Mouse (Mus musculus): ENCODE data around the gene Lap3. TPM values are rescaled to one million over a fixed set of nuclear protein-coding genes. Genes with fewer than 3 reads are reported as not detected.
A peak's percentile ranks its signal among the peaks of the same experiment; 100 is the strongest.

Gene Lap3
- total RNA-seq (2012; rRNA removed) = 108 and 126 TPM in 2 replicates
- total RNA-seq (2014; rRNA removed) = 130 and 146 TPM in 2 replicates
- polyA plus RNA-seq (2012; ENCODE audit: insufficient read length, low read depth) = 167 and 211 TPM in 2 replicates

DNA sequence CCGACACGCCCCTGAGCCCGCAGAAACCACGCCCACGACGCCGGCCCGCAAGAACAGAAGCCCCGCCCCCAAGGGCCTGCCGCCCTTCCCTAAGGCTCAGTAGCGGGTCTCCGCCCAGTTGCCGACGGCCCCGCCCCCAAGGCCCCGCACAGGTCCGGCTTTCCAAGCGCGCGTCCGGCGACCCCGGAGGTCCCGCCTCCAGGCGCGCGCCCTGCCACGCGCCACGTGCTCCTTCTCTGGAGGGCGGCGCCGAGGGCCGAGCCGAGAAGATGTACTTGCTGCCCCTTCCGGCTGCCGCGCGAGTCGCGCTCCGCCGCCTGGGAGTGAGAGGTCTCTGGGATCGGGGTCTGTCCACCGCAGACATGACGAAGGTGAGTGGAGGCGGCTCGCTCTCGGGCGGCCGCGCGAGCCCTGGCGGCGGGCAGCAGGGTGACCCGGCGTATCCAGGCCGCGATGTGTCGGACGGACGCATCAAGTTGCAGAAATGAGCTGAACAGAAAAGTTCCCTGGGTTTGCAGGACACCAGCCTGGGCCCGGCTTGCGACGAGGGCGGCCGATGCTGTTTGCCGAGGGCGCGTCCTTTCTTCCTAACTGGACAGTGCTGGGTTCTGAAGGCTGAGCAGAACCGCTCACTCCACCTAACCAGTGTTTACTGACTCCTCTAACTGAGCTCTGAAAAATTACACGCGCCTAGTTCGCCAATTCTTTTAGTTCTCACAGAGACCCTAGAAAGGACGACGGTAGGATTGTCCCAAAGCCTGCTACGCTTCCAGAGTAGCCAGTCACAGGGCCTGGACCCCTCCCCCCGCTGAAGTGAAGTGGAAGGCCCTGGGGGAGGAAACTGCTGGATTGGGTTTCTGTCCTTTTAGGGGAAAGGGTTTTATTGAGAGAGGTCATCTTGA is at the start of gene Lap3:
Lap3 (plus strand) TSS at position 184 of the 902 bp plus-strand sequence.
- dilution Hi-C loops (cut with MboI; ENCODE audit: extremely low pct_ligation_motif_present, extremely low pct_unique_long_range_greater_than_20kb, low sequenced_read_pairs) = no loop called here
- H3K36me3 ChIP-seq (replicated peaks in 1 of 2; ENCODE audit: control insufficient read depth in 1 of 2, insufficient read depth in 1 of 2, low read length in 1 of 2) = peaks cover 10 to 29% of the 10 kb centered on the region in 2 experiments
- peak within 1 kb of the TSS; percentile 71 for H3K4me2 ChIP-seq (ENCODE audit: insufficient read depth, low read depth, poor library complexity, severe bottlenecking)
- H3K79me2 ChIP-seq (replicated peaks; ENCODE audit: control insufficient read depth, extremely low read depth, insufficient read depth, poor library complexity, severe bottlenecking) = peaks cover 16% of the 10 kb centered on the region
- no peak within 1 kb of the TSS for H3K27ac ChIP-seq (ENCODE audit: insufficient read depth, low read depth)
- peak; percentile 96 for DNase-seq (ENCODE audit: extremely low read depth)
- H3K4me3 ChIP-seq (replicated peaks in 1 of 3; ENCODE audit: low read depth in 2 of 3, low read length in 2 of 3, poor library complexity in 1 of 3) = peak within 1 kb of the TSS; percentile 74 to 85 (median 79)
- in situ Hi-C loops (cut with MboI; ENCODE audit: low pct_ligation_motif_present, low pct_unique_long_range_greater_than_20kb, low sequenced_read_pairs) = no loop called here
- peak within 1 kb of the TSS; percentile 79 for H3K9ac ChIP-seq (ENCODE audit: insufficient read depth, low read depth)
- peaks cover 3% of the 10 kb centered on the region for H3K27me3 ChIP-seq (replicated peaks)
- H3K9me3 ChIP-seq (replicated peaks; ENCODE audit: low read length) = no peaks in the 10 kb centered on the region
- peaks cover 6 to 50% of the 10 kb centered on the region in 2 experiments for H3K4me1 ChIP-seq (ENCODE audit: control insufficient read depth in 1 of 2, insufficient read depth in 2 of 2)
- TF ChIP-seq NELFE (IDR thresholded peaks at IDR 0.05; ENCODE audit: low read depth, low read length) = peak; percentile 77
- TF ChIP-seq JUND (conservative IDR thresholded peaks at IDR 0.05; ENCODE audit: low read depth, low read length) = no peak
- peak in 1 of 2 experiments; percentile 22; a peak in 2 of 4 replicates for TF ChIP-seq CTCF (conservative IDR thresholded peaks at IDR 0.05 in 1 of 2, IDR thresholded peaks at IDR 0.05 in 1 of 2; ENCODE audit: low read depth in 2 of 2, low read length in 2 of 2)
- TF ChIP-seq ZKSCAN1 (IDR thresholded peaks at IDR 0.05; ENCODE audit: borderline replicate concordance, low read depth, low read length) = no peak
- peak; percentile 96 for TF ChIP-seq BHLHE40 (IDR thresholded peaks at IDR 0.05; ENCODE audit: low read depth, low read length)
- peak; percentile 54 for TF ChIP-seq HCFC1 (IDR thresholded peaks at IDR 0.05; ENCODE audit: low read depth, low read length)
- no peak for TF ChIP-seq ZNF384 (IDR thresholded peaks at IDR 0.05; ENCODE audit: low read depth, low read length)
- 0 out of 2 replicates have a peak, but pooled peaks have one; percentile 40 for TF ChIP-seq POLR2AphosphoS2 (IDR thresholded peaks at IDR 0.05; ENCODE audit: low read depth, low read length)
- TF ChIP-seq ZMIZ1 (IDR thresholded peaks at IDR 0.05; ENCODE audit: low read depth, low read length) = peak; percentile 64; the same call in 1 of the 2 replicates
- TF ChIP-seq MEF2A (IDR thresholded peaks at IDR 0.05; ENCODE audit: borderline replicate concordance, low read depth, low read length) = peak; percentile 30; the same call in 1 of the 2 replicates
- TF ChIP-seq RAD21 (IDR thresholded peaks at IDR 0.05; ENCODE audit: low read depth, low read length) = no peak
- peak; percentile 91 for TF ChIP-seq SIN3A (IDR thresholded peaks at IDR 0.05; ENCODE audit: low read length)
- peak; percentile 84; the same call in 1 of the 2 replicates for TF ChIP-seq MYC (IDR thresholded peaks at IDR 0.05; ENCODE audit: low read depth, low read length)
- no peak for TF ChIP-seq ZC3H11A (IDR thresholded peaks at IDR 0.05; ENCODE audit: low read depth, low read length)
- no peak for TF ChIP-seq EP300 (IDR thresholded peaks at IDR 0.05; ENCODE audit: low read length)
- no peak for TF ChIP-seq JUN (IDR thresholded peaks at IDR 0.05; ENCODE audit: insufficient read depth, low read depth, low read length)
- no peak for TF ChIP-seq E2F4 (IDR thresholded peaks at IDR 0.05; ENCODE audit: insufficient replicate concordance, low read depth, low read length)
- TF ChIP-seq IRF4 (IDR thresholded peaks at IDR 0.05; ENCODE audit: low read depth, low read length) = peak; percentile 62; the same call in 1 of the 2 replicates
- TF ChIP-seq TCF12 (IDR thresholded peaks at IDR 0.05; ENCODE audit: low read depth, low read length) = peak; percentile 84
- no peak for TF ChIP-seq RCOR1 (conservative IDR thresholded peaks at IDR 0.05; ENCODE audit: low read depth, low read length)
- no peak for TF ChIP-seq GABPA (IDR thresholded peaks at IDR 0.05; ENCODE audit: insufficient replicate concordance, low read depth, low read length)
- no peak for TF ChIP-seq CHD2 (IDR thresholded peaks at IDR 0.05; ENCODE audit: low read length)
- TF ChIP-seq NRF1 (IDR thresholded peaks at IDR 0.05; ENCODE audit: low read depth, low read length) = peak; percentile 43; the same call in 1 of the 2 replicates
- 0 out of 2 replicates have a peak, but pooled peaks have one; percentile 8 for TF ChIP-seq ETS1 (conservative IDR thresholded peaks at IDR 0.05; ENCODE audit: low read depth, low read length)
- peak; percentile 97 for TF ChIP-seq MAX (IDR thresholded peaks at IDR 0.05; ENCODE audit: low read length)
- no peak for TF ChIP-seq MAZ (IDR thresholded peaks at IDR 0.05; ENCODE audit: low read depth, low read length)
- no peak for TF ChIP-seq SMC3 (IDR thresholded peaks at IDR 0.05; ENCODE audit: low read depth, low read length)
- TF ChIP-seq KAT2A (IDR thresholded peaks at IDR 0.05; ENCODE audit: insufficient replicate concordance, low read length) = 0 out of 2 replicates have a peak, but pooled peaks have one; percentile 30
- TF ChIP-seq CHD1 (IDR thresholded peaks at IDR 0.05; ENCODE audit: low read depth, low read length) = no peak
- peak; percentile 80 for TF ChIP-seq ELF1 (IDR thresholded peaks at IDR 0.05; ENCODE audit: low read depth, low read length)
- TF ChIP-seq USF2 (conservative IDR thresholded peaks at IDR 0.05; ENCODE audit: low read depth, low read length) = peak; percentile 49; the same call in 1 of the 2 replicates
- TF ChIP-seq UBTF (IDR thresholded peaks at IDR 0.05; ENCODE audit: low read depth, low read length) = 0 out of 2 replicates have a peak, but pooled peaks have one; percentile 70
- peak; percentile 98 for TF ChIP-seq MXI1 (IDR thresholded peaks at IDR 0.05; ENCODE audit: low read depth, low read length)
- TF ChIP-seq POLR2A (IDR thresholded peaks at IDR 0.05; ENCODE audit: low read depth, low read length) = peak; percentile 95
- no peak for TF ChIP-seq MAFK (IDR thresholded peaks at IDR 0.05; ENCODE audit: insufficient replicate concordance, low read length)
- no peak for TF ChIP-seq PAX5 (IDR thresholded peaks at IDR 0.05; ENCODE audit: low read length)
- peak; percentile 86 for TF ChIP-seq USF1 (IDR thresholded peaks at IDR 0.05; ENCODE audit: low read depth, low read length)

Data from CH12.LX (cell line).